Mouse (Mus musculus): ENCODE results near the gene Anp32e. TPM values are rescaled to one million over a fixed set of nuclear protein-coding genes. Genes with fewer than 3 reads are reported as not detected.
"Not testable (repeated sequence)": the region's sequence is repeated elsewhere in the genome, so short reads cannot be mapped to it uniquely, and the experiment has no call there.

Anp32e gene
- polyA plus RNA-seq, 1 experiment from 2014 or later, result 185 TPM

GRCm38 (mm10) chr3:95963681-95964080 lies 34.6 kb downstream of the Anp32e start:
- Histone ChIP-seq H3K27me3 (replicated peaks) (0 out of 2 replicates have a peak, but pooled peaks cover 18% of the 10 kb centered on the region), H3K9ac (no peak overlapping the region), H3K36me3 (no peaks in the 10 kb centered on the region), H3K27ac (no peak overlapping the region), H3K4me3 (no peak overlapping the region), H3K4me2 (no peak overlapping the region), H3K9me3 (replicated peaks) (no peaks in the 10 kb centered on the region), H3K4me1 (peaks cover 9% of the 10 kb centered on the region; the same call in 1 of the 2 replicates)
- 37% methylated on average over 4 of the region's 4 CpGs for whole genome bisulfite sequencing (ENCODE audit: insufficient replicate concordance)
- ATAC-seq, result no peak

GRCm38 (mm10) chr3:95965518-95966451 lies 36.7 kb downstream of the Anp32e start:
- no peak for ATAC-seq
- Histone ChIP-seq H3K27me3 (replicated peaks) (0 out of 2 replicates have a peak, but pooled peaks cover 22% of the 10 kb centered on the region), H3K4me2 (0 out of 2 replicates have a peak overlapping the region, but pooled peaks have one; percentile 6), H3K9me3 (replicated peaks) (no peaks in the 10 kb centered on the region), H3K4me3 (no peak overlapping the region), H3K36me3 (no peaks in the 10 kb centered on the region), H3K4me1 (peaks cover 9% of the 10 kb centered on the region; the same call in 1 of the 2 replicates), H3K27ac (no peak overlapping the region), H3K9ac (peak overlapping the region; percentile 9; the same call in 1 of the 2 replicates)
- 9% methylated on average over 7 of the region's 7 CpGs for WGBS (ENCODE audit: insufficient replicate concordance)

- WGBS (ENCODE audit: insufficient replicate concordance), result 69% methylated on average over 1 of the region's 1 CpGs
- H3K27me3 ChIP-seq (replicated peaks), result peaks cover 43% of the 10 kb centered on the region
- no peak overlapping the region for H3K4me2 ChIP-seq
- H3K27ac ChIP-seq, result no peak overlapping the region
- no peaks in the 10 kb centered on the region for H3K9me3 ChIP-seq (replicated peaks)
- no peaks in the 10 kb centered on the region for H3K36me3 ChIP-seq
- peaks cover 13% of the 10 kb centered on the region for H3K4me1 ChIP-seq
- H3K4me3 ChIP-seq, result no peak overlapping the region
- no peak overlapping the region for H3K9ac ChIP-seq
- ATAC-seq, result no peak
Observed at GRCm38 (mm10) chr3:95969277-95969676, 40.2 kb downstream of the Anp32e start.

- not testable (repeated sequence) for H3K27ac ChIP-seq; H3K9me3 ChIP-seq (replicated peaks); ATAC-seq; H3K36me3 ChIP-seq; H3K4me3 ChIP-seq; H3K9ac ChIP-seq; H3K4me2 ChIP-seq
- H3K4me1 ChIP-seq, result peaks cover 13% of the 10 kb centered on the region
- peaks cover 47% of the 10 kb centered on the region for H3K27me3 ChIP-seq (replicated peaks)
- WGBS (ENCODE audit: insufficient replicate concordance), result 45% methylated on average over 7 of the region's 7 CpGs
Observed at GRCm38 (mm10) chr3:95970661-95971060, 41.6 kb downstream of the Anp32e start.

GRCm38 (mm10) chr3:95972251-95972872 lies 43.3 kb downstream of the Anp32e start:
- Histone ChIP-seq H3K9ac (no peak overlapping the region), H3K27me3 (replicated peaks) (peaks cover 51% of the 10 kb centered on the region), H3K36me3 (no peaks in the 10 kb centered on the region), H3K27ac (no peak overlapping the region), H3K4me3 (peak overlapping the region; percentile 25; the same call in 1 of the 2 replicates), H3K4me1 (peaks cover 8% of the 10 kb centered on the region), H3K4me2 (peak overlapping the region; percentile 62), H3K9me3 (replicated peaks) (no peaks in the 10 kb centered on the region)
- 60% methylated on average over 12 of the region's 12 CpGs for WGBS (ENCODE audit: insufficient replicate concordance)
- ATAC-seq, result no peak

GRCm38 (mm10) chr3:95972873-95973634 lies 44.0 kb downstream of the Anp32e start:
- Histone ChIP-seq H3K36me3 (no peaks in the 10 kb centered on the region), H3K4me2 (peak overlapping the region; percentile 62), H3K4me3 (peak overlapping the region; percentile 25), H3K4me1 (peaks cover 8% of the 10 kb centered on the region), H3K9ac (0 out of 2 replicates have a peak overlapping the region, but pooled peaks have one; percentile 35), H3K27ac (no peak overlapping the region), H3K9me3 (replicated peaks) (no peaks in the 10 kb centered on the region), H3K27me3 (replicated peaks) (peaks cover 51% of the 10 kb centered on the region)
- WGBS (ENCODE audit: insufficient replicate concordance), result 6% methylated on average over 34 of the region's 34 CpGs
- no peak for ATAC-seq

- H3K4me1 ChIP-seq, result peaks cover 11% of the 10 kb centered on the region
- 51% methylated on average over 3 of the region's 3 CpGs for WGBS (ENCODE audit: insufficient replicate concordance)
- no peaks in the 10 kb centered on the region for H3K9me3 ChIP-seq (replicated peaks)
- peaks cover 38% of the 10 kb centered on the region for H3K27me3 ChIP-seq (replicated peaks)
- H3K27ac ChIP-seq, result no peak overlapping the region
- no peak overlapping the region for H3K4me3 ChIP-seq
- no peaks in the 10 kb centered on the region for H3K36me3 ChIP-seq
- H3K9ac ChIP-seq, result no peak overlapping the region
- no peak overlapping the region for H3K4me2 ChIP-seq
- ATAC-seq, result no peak
Observed at GRCm38 (mm10) chr3:95977079-95977478, 48.0 kb downstream of the Anp32e start.

- Histone ChIP-seq H3K27me3 (replicated peaks) (peaks cover 33% of the 10 kb centered on the region), H3K4me1 (peaks cover 11% of the 10 kb centered on the region)
- WGBS (ENCODE audit: insufficient replicate concordance), result 82% methylated on average over 6 of the region's 7 CpGs
- not testable (repeated sequence) for H3K4me3 ChIP-seq; ATAC-seq; H3K9ac ChIP-seq; H3K27ac ChIP-seq; H3K9me3 ChIP-seq (replicated peaks); H3K4me2 ChIP-seq; H3K36me3 ChIP-seq
Observed at GRCm38 (mm10) chr3:95977587-95977986, 48.5 kb downstream of the Anp32e start.

- Histone ChIP-seq H3K27me3 (replicated peaks) (peaks cover 26% of the 10 kb centered on the region), H3K4me2 (no peak overlapping the region), H3K36me3 (no peaks in the 10 kb centered on the region), H3K9ac (no peak overlapping the region), H3K4me1 (peaks cover 6% of the 10 kb centered on the region; the same call in 1 of the 2 replicates), H3K27ac (no peak overlapping the region), H3K4me3 (no peak overlapping the region), H3K9me3 (replicated peaks) (no peaks in the 10 kb centered on the region)
- 77% methylated on average over 9 of the region's 9 CpGs for WGBS (ENCODE audit: insufficient replicate concordance)
- ATAC-seq, result no peak
Observed at GRCm38 (mm10) chr3:95978265-95978664, 49.2 kb downstream of the Anp32e start.

GRCm38 (mm10) chr3:95980276-95980970 lies 51.4 kb downstream of the Anp32e start:
- Histone ChIP-seq H3K9me3 (replicated peaks) (no peaks in the 10 kb centered on the region), H3K36me3 (no peaks in the 10 kb centered on the region), H3K4me1 (peaks cover 6% of the 10 kb centered on the region), H3K9ac (no peak overlapping the region), H3K27me3 (replicated peaks) (peaks cover 9% of the 10 kb centered on the region), H3K4me2 (no peak overlapping the region), H3K27ac (no peak overlapping the region), H3K4me3 (no peak overlapping the region)
- ATAC-seq, result no peak
- WGBS (ENCODE audit: insufficient replicate concordance), result 75% methylated on average over 12 of the region's 12 CpGs

- Histone ChIP-seq H3K36me3 (no peaks in the 10 kb centered on the region), H3K9me3 (replicated peaks) (no peaks in the 10 kb centered on the region), H3K9ac (no peak overlapping the region), H3K4me2 (no peak overlapping the region), H3K4me1 (peaks cover 23% of the 10 kb centered on the region), H3K4me3 (no peak overlapping the region), H3K27me3 (replicated peaks) (peaks cover 17% of the 10 kb centered on the region), H3K27ac (no peak overlapping the region)
- no peak for ATAC-seq
- 69% methylated on average over 4 of the region's 4 CpGs for WGBS (ENCODE audit: insufficient replicate concordance)
Observed at GRCm38 (mm10) chr3:95982129-95982528, 53.1 kb downstream of the Anp32e start.
